Mouse (Mus musculus) erythroblast, embryonic 14.5 days (primary cell): ENCODE results near the gene Il18rap.

Experiments
- GATA1 ChIP-seq: IDR thresholded peaks from 2 replicates; pipeline ENCODE4 v1.6.1; 2012; ENCODE audit warnings: low read length, inconsistent platforms, mixed read lengths
- TAL1 ChIP-seq: IDR thresholded peaks from 3 replicates; pipeline ENCODE4 v1.6.1; 2012; ENCODE audit warnings: low read length, inconsistent platforms, mixed read lengths

DNA sequence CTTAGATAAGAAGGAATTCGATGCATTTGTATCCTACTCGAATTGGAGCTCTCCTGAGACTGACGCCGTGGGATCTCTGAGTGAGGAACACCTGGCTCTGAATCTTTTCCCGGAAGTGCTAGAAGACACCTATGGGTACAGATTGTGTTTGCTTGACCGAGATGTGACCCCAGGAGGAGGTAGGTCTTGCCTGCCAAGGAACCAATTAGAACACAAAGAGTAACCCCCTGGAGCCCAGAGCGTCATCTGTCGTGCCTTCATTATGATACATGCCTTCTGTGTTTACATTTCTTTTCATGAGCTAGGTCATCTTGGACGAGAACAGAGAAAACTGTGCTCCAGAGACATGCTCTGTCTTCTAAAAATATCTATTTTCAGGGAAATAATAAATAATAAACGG, 32.6 kb downstream of the Il18rap start:
- TF ChIP-seq GATA1 (no peak), TAL1 (no peak)
